11 mouse cellular contexts compared by ENCODE assay signal in the genomic region with DNA sequence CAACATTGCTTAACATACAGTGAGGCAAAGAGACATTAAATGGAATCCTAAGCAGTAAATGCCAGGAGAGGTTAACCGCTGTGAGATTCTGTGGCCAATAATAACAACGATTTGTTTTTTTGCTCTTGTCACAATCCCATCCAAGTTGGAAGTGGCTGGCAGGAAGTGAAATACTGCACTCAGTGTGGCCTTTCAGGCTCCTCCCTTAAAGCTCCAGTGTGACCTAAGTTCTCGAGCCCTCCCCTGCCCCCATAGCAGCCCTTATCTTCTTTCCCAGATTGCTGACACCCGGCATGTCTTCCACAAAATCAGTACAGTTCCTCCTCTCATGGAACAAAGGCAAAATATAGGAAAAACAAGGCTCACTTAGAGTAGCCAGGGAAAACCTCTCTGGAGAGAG.
DNase-seq lines count a peak whose midpoint lies in the region; ATAC-seq and TF ChIP-seq lines count a peak whose summit lies in the region.
"Had no signal": no experiment of that assay in that cellular context is flagged by ENCODE, and none has a peak within 500 bp of the region (broad histone marks: within the 10 kb centered on the region; RNA-seq: fewer than 3 reads in every experiment).

No protein-coding gene starts in this region.

- H3K27ac ChIP-seq in forebrain, embryonic 11.5 days (ENCODE audit: low read depth, low read length): 0 out of 2 replicates have a peak overlapping the region, but pooled peaks have one; percentile 15
- H3K27ac ChIP-seq in forebrain, embryonic 15.5 days (replicated peaks): no peak overlapping the region
- H3K27ac ChIP-seq in layer of hippocampus, adult 2 months: no peak overlapping the region
- H3K27ac ChIP-seq: embryonic facial prominence, embryonic 15.5 days; hindbrain, embryonic 12.5 days had no signal

- H3K9me3 ChIP-seq in forebrain, embryonic 11.5 days (ENCODE audit: control insufficient read depth, low read length): no peaks in the 10 kb centered on the region
- no peaks in the 10 kb centered on the region for H3K9me3 ChIP-seq in forebrain, embryonic 15.5 days
- H3K9me3 ChIP-seq: embryonic facial prominence, embryonic 15.5 days; hindbrain, embryonic 12.5 days had no signal

- 56% methylated on average over 4 of the region's 4 CpGs for WGBS in forebrain, embryonic 11.5 days
- WGBS in forebrain, embryonic 15.5 days: 63% methylated on average over 4 of the region's 4 CpGs

- no peaks in the 10 kb centered on the region for H3K36me3 ChIP-seq in forebrain, embryonic 11.5 days (ENCODE audit: control insufficient read depth, insufficient read depth, low read length)
- H3K36me3 ChIP-seq in forebrain, embryonic 15.5 days: no peaks in the 10 kb centered on the region
- H3K36me3 ChIP-seq: embryonic facial prominence, embryonic 15.5 days; hindbrain, embryonic 12.5 days had no signal

- no peak for TF ChIP-seq CTCF in layer of hippocampus, adult 2 months (conservative IDR thresholded peaks at IDR 0.05)

- no peak overlapping the region for H3K4me2 ChIP-seq in forebrain, embryonic 11.5 days (ENCODE audit: low read depth, low read length, severe bottlenecking)
- no peak overlapping the region for H3K4me2 ChIP-seq in forebrain, embryonic 15.5 days (replicated peaks)
- H3K4me2 ChIP-seq: embryonic facial prominence, embryonic 15.5 days; hindbrain, embryonic 12.5 days had no signal

- no peak for ATAC-seq in forebrain, embryonic 11.5 days (replicated peaks; ENCODE audit: low FRiP score)
- no peak for ATAC-seq in forebrain, embryonic 15.5 days (replicated peaks)

- no peak overlapping the region for H3K9ac ChIP-seq in forebrain, embryonic 11.5 days (ENCODE audit: low read length)
- no peak overlapping the region for H3K9ac ChIP-seq in forebrain, embryonic 15.5 days (replicated peaks)
- H3K9ac ChIP-seq: embryonic facial prominence, embryonic 15.5 days; hindbrain, embryonic 12.5 days had no signal

- no peak overlapping the region for H3K4me3 ChIP-seq in forebrain, embryonic 11.5 days (ENCODE audit: low read depth, low read length)
- H3K4me3 ChIP-seq in forebrain, embryonic 15.5 days: no peak overlapping the region
- no peak overlapping the region for H3K4me3 ChIP-seq in layer of hippocampus, adult 2 months
- H3K4me3 ChIP-seq: embryonic facial prominence, embryonic 15.5 days; hindbrain, embryonic 12.5 days had no signal

- no peaks in the 10 kb centered on the region for H3K4me1 ChIP-seq in forebrain, embryonic 11.5 days (replicated peaks; ENCODE audit: control insufficient read depth, insufficient read depth, low read length)
- no peaks in the 10 kb centered on the region for H3K4me1 ChIP-seq in forebrain, embryonic 15.5 days
- H3K4me1 ChIP-seq: embryonic facial prominence, embryonic 15.5 days; hindbrain, embryonic 12.5 days had no signal

- intact Hi-C loops in heart, postnatal 10 days (cut with DNase I): no loop called here

- no peak for DNase-seq in forebrain, embryonic 11.5 days (ENCODE audit: low spot score)
- peak; percentile 15 to 16 for DNase-seq in adrenal gland, postnatal 36 days
- peak; percentile 26 to 31 for DNase-seq in heart, postnatal 10 days
- peak; percentile 37 to 64 for DNase-seq in kidney, postnatal 4 days
- DNase-seq in layer of hippocampus, adult 2 months (ENCODE audit: low spot score in 2 of 2): no peak
- DNase-seq in gastrocnemius, postnatal 10 days: no peak
- no peak for DNase-seq in cerebellum, postnatal 25 days
- DNase-seq: cerebellum, adult 11-12 months had no signal

- H3K27me3 ChIP-seq in forebrain, embryonic 11.5 days (ENCODE audit: control insufficient read depth, insufficient read depth, low read length): peaks cover 6% of the 10 kb centered on the region; the same call in 1 of the 2 replicates
- no peaks in the 10 kb centered on the region for H3K27me3 ChIP-seq in forebrain, embryonic 15.5 days
- H3K27me3 ChIP-seq: embryonic facial prominence, embryonic 15.5 days had no signal

Comparison
In these comparisons a context has a peak if more than half of its experiments do, and no peak if none do; other contexts are left out.
1. DNase-seq: peak in adrenal gland, postnatal 36 days (2 of 2), heart, postnatal 10 days (2 of 2) and kidney, postnatal 4 days (2 of 2); none in forebrain, embryonic 11.5 days (single experiment), layer of hippocampus, adult 2 months (0 of 2), gastrocnemius, postnatal 10 days (single experiment) and cerebellum, postnatal 25 days (0 of 2).